Mouse (Mus musculus) myocyte (in vitro differentiated cells): ENCODE data around the gene Actc1.

ENCODE experiments used
- E2F4 ChIP-seq: IDR thresholded peaks from one replicate; pipeline ENCODE4 v1.6.1; 2011; ENCODE audit warnings: mild to moderate bottlenecking, control low read depth, moderate library complexity; ENCODE audit not compliant: insufficient read depth
- MAX ChIP-seq: IDR thresholded peaks from one replicate; pipeline ENCODE4 v1.6.1; 2011; ENCODE audit warnings: low read depth, mild to moderate bottlenecking, control low read depth
- MYOD1 ChIP-seq, 3 experiments: IDR thresholded peaks; one replicate each; pipeline ENCODE4 v1.6.1; 2011; ENCODE audit warnings: control low read depth in 2 of 3, low read depth in 2 of 3, mild to moderate bottlenecking in 2 of 3, moderate library complexity in 1 of 3; ENCODE audit not compliant: insufficient read length in 2 of 3, control insufficient read depth in 1 of 3
- POLR2A ChIP-seq: IDR thresholded peaks from one replicate; pipeline ENCODE4 v1.6.1; 2011; ENCODE audit warnings: low read depth, mild to moderate bottlenecking, control low read depth, moderate library complexity; ENCODE audit not compliant: insufficient read length
- TCF12 ChIP-seq: IDR thresholded peaks from one replicate; pipeline ENCODE4 v1.6.1; 2011; ENCODE audit warnings: mild to moderate bottlenecking, control low read depth; ENCODE audit not compliant: poor library complexity, insufficient read depth, severe bottlenecking

- no peak for TF ChIP-seq POLR2A
- no peak for TF ChIP-seq TCF12
- TF ChIP-seq MAX, result no peak
- TF ChIP-seq E2F4, result no peak
- TF ChIP-seq MYOD1 (IDR thresholded peaks at IDR 0.05; ENCODE audit: control insufficient read depth in 1 of 3, insufficient read length in 2 of 3, low read depth in 2 of 3), result no peak
Observed at GRCm38 (mm10) chr2:114059608-114060007, 6.3 kb upstream of the Actc1 start.
